Mouse (Mus musculus) layer of hippocampus, adult 2 months (tissue): ENCODE data around the gene Prune2. TPM values are rescaled to one million over a fixed set of nuclear protein-coding genes. Genes with fewer than 3 reads are reported as not detected.

Source experiments
- DNase-seq, 2 experiments: peaks; one replicate each; pipeline ENCODE4 v3.0.0; 2022; ENCODE audit warnings: low spot score in 2 of 2
- H3K27ac ChIP-seq: fragments of 200-600 bp; 2 replicates; pipeline ENCODE4 v1.8.1; 2022
- H3K4me3 ChIP-seq: fragments of 200-600 bp; 2 replicates; pipeline ENCODE4 v1.8.1; 2022; ENCODE audit warnings: mild to moderate bottlenecking
- CTCF ChIP-seq: fragments of 200-600 bp; conservative IDR thresholded peaks from 2 replicates; pipeline ENCODE4 v1.8.1; 2022; ENCODE audit warnings: antibody characterized with exemption, mild to moderate bottlenecking, moderate library complexity
- total RNA-seq, 2 experiments: library from RNA; stranded (reverse); gene quantifications; 2 replicates each; pipeline ENCODE4 v1.2.3; 2021

Gene Prune2
- total RNA-seq, 2 experiments from 2014 or later, result 73.5 to 73.9 TPM

DNA sequence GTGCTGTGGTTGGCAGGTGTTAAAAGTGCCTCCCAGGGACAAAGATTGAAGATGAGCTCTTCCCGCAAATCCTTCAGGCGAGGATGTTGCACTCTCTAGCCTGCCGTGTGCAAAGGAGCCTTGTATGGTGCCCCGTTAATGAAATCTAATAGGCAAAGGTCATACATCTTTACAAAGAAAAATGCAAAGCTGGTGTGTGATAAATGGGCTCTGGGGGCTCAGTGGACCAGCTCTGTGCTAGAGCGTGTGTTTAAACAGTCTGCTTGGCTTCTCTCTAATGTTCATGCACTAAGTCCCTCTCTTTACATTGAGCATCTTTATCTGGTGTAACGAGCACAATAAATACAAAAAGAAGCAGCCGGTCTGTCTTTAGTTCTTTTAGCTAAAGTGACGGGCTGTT, 138.1 kb downstream of the Prune2 start:
- TF ChIP-seq CTCF, result no peak
- H3K27ac ChIP-seq, result no peak overlapping the region

DNA sequence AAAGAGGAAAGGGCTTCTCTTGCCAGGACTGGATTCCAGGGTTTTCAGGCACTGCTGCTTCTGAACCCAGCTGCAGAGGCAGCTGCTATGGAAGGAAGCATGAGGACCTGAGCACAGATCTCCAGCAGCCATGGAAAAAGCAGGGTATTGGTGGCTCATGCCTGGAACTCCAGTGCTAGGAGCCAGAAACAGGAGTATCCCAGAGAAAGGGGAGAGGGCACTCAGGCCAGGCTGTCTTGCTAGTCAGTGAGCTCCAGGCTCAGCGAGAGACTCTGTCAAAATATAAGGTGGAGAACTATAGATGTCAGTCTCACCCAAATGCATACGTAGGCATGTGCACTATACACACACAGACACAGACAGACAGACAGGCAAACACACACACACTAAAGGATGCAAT, 140.4 kb downstream of the Prune2 start:
- Histone ChIP-seq H3K4me3 (no peak overlapping the region), H3K27ac (no peak overlapping the region)
- DNase-seq, result no peak
- TF ChIP-seq CTCF, result no peak

More for the DNA sequence above, 138.1 kb downstream of the Prune2 start:
- DNase-seq, result no peak
- no peak overlapping the region for H3K4me3 ChIP-seq

DNA sequence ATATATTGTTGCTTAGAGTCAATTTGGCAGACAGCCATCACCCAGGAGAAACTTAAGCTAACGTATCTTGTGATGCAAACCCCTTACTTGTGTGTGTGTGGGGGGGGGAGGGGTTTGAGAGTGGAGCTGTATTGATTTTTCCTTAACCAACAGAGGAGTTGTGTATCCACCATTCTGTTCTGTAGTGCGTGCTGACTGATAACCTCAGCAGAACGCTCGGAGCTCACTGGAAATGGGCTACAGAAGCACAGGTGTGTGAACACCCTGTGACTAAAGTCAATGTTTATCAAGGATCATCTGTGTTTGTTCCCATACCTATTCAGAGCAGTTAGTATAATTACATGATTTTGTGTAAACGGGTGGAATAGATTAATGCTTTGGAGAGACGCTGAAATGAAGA, 141.3 kb downstream of the Prune2 start:
- Histone ChIP-seq H3K27ac (no peak overlapping the region), H3K4me3 (no peak overlapping the region)
- TF ChIP-seq CTCF, result no peak
- DNase-seq, result no peak

DNA sequence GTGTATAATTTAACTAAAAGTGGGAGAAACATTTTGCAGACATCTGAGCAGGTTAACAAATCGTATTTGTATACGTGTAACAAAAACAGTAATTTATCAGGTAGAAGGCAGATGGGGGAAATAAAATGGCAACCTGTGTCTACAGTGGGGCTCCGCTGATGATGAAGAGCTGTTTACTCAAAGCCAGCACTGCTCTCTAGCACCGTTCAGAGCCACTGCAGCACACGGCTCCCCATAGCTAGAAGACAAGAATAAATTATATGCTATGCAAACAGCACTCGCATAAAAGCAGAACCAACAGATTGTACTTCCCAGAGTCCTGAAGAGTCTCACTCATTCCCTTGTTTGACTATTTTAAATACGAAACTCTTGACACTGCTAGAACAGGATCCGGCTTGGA, 152.9 kb downstream of the Prune2 start:
- Histone ChIP-seq H3K27ac (no peak overlapping the region), H3K4me3 (no peak overlapping the region)
- TF ChIP-seq CTCF, result no peak
- DNase-seq, result no peak

DNA sequence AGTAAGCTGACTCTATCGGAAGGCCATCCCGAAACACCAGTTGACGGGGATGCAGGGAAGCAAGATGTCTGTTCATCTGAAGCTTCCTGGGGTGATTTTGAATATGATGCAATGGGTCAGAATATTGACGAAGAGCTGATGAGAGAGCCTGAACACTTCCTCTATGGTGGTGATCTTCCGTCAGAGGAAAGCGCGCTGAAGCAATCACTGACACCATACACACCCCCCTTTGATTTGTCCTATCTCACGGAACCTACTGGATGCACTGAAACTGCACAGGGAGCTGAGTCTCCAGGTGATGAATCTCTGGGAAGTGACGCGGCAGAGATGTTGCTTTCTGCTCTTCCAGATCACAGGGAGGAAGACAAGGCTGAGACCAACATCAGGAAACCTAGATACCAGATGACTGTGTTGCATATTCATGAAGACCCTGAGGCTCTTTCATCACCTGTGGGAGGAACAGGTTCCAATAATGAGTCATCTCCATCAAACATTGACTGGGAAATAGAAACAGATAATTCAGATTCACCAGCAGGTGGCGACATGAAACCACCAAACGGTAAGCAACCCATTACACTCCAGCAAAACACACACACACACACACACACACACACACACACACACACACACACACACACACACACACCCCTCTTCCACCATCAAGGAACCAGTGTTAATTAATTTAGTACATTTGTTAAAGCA, 168.3 kb downstream of the Prune2 start:
- no peak overlapping the region for H3K4me3 ChIP-seq
- H3K27ac ChIP-seq, result no peak overlapping the region
- peak; percentile 69 for TF ChIP-seq CTCF
- DNase-seq, result peak; percentile 38 to 72

DNA sequence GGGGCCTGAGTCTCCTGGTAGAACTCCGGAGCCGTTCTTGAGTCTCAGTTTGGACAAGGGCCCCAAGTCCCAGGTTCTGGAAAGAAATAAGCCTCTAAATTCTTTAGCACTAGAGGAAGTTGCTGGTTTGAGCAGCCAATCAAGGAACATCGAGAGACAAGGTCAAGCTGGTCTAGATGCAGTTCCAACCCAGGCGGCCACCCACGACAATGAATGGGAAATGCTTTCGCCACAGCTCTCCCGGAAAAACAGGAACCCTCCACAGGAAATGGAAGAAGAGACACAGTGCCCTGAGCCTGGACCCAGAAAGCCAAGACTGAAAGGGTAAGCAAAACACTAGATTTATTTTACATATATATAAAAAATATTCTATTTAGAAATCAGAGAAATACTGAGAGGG, 169.5 kb downstream of the Prune2 start:
- Histone ChIP-seq H3K27ac (no peak overlapping the region), H3K4me3 (no peak overlapping the region)
- TF ChIP-seq CTCF, result no peak
- DNase-seq, result no peak

DNA sequence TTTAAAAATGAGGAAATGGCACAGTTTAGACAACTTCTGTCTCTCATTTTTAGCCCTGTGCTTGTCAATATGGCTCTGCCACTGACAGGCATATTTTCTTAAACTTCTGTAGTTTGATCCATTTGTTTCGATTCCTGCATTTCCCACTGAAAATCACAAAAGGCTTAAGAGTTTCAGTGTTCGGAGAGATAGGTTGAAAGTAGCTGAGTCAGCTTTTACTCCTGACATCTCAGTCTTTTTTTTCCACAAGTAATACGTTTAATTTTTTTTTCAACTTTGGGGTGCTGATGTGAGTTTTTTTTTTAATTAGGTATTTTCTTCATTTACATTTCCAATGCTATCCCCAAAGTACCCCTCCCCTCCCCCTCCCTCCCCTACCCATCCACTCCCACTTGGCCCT, 174.6 kb downstream of the Prune2 start:
- DNase-seq, result no peak
- TF ChIP-seq CTCF, result no peak
- Histone ChIP-seq H3K27ac (no peak overlapping the region), H3K4me3 (no peak overlapping the region)

DNA sequence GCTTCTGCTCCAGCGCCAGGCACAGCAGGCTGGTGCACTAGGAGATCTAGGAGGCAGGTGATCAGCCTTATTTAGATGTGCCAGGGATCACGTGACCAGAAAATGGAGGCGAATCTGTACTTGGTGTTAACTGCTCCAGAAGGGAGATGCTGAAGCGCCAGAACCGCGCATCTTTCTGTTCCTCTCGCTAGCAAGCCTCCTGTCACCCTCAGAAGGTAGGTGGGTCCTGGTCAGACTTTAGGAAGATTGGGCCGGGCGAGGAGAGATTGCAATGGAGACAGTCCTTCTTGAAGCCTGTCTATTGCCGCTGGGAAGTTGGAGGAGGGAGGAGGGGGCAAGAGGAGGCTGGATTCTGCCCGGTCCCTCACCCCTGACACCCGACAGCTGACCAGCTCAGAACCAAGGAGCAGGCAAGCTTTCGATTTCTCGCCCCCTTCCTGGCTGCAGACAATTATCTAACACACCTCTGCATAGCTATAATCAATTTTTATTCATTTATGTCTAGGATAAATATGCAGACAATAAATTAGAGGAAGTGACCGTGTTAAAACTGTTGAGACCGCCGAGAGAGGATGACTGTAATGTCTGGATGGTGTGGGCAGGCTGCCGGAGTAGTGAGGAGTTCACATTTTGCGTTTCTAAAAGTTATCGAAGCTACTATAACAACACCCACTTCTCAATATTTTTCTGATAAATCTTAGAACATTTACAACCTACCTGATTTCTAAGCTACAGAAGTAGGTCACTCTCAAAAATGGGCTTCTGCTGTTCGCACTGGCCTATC, 181.0 kb downstream of the Prune2 start:
- peak overlapping the region; percentile 91 for H3K27ac ChIP-seq
- TF ChIP-seq CTCF, result no peak
- peak overlapping the region; percentile 67 for H3K4me3 ChIP-seq
- peak; percentile 65 to 70 for DNase-seq

DNA sequence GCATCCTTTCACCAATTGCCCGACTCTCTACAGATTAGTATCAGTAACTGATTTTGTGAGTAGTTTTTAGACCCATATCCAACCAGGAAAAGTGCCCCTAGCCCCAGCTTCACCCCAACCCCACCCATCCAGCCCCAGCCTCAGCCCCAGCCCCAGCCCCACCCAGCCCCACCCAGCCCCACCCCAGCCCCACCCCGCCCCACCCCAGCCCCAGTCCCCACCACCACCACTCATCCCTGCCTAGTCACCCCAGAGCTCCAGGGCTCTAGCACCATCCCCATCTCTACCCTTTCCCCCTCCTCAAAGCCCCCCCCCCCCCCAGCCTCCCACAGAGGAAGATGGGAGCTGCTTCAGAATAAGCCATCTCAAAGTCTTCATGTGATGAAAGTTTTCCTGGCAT, 181.7 kb downstream of the Prune2 start:
- Histone ChIP-seq H3K4me3 (peak overlapping the region; percentile 67; the same call in 1 of the 2 replicates), H3K27ac (no peak overlapping the region)
- TF ChIP-seq CTCF, result no peak
- no peak for DNase-seq

DNA sequence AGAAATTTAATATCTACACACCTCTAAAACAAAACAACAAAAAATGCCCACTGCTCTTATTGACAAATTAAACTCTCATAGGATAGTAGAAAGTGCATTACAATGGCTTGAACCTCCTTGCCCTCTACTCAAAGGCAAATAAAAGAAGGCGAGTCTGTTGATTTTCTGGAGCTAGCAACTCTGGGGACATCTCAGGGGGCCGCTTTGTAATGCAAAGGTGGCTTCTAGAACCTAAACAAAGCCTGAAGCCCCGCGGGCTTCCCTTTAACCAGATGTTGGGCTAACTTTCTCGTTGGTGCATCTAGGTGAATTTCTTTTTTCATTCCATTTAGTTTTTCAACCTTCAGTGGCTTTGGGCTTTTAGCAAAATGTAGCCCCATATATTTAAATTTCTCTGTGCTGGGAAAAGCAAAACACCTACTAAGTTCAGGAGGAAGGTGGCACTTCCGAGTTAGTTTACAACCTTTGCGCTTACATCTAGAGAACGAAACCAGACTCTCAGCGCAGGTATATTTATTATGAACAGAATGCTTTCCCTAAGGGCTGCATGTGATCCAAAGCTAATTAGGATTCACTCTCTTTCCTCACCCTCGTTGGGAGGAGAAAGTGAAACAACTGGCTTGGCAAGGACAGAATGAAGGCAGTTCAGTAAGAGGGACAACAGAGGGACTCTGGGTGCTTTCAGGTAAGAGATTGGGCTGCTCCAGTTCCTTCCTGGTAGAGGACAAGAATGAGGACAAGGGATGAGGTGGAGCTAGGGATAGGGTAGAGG, 182.4 kb downstream of the Prune2 start:
- Histone ChIP-seq H3K27ac (no peak overlapping the region), H3K4me3 (no peak overlapping the region)
- TF ChIP-seq CTCF, result no peak
- DNase-seq, result no peak

DNA sequence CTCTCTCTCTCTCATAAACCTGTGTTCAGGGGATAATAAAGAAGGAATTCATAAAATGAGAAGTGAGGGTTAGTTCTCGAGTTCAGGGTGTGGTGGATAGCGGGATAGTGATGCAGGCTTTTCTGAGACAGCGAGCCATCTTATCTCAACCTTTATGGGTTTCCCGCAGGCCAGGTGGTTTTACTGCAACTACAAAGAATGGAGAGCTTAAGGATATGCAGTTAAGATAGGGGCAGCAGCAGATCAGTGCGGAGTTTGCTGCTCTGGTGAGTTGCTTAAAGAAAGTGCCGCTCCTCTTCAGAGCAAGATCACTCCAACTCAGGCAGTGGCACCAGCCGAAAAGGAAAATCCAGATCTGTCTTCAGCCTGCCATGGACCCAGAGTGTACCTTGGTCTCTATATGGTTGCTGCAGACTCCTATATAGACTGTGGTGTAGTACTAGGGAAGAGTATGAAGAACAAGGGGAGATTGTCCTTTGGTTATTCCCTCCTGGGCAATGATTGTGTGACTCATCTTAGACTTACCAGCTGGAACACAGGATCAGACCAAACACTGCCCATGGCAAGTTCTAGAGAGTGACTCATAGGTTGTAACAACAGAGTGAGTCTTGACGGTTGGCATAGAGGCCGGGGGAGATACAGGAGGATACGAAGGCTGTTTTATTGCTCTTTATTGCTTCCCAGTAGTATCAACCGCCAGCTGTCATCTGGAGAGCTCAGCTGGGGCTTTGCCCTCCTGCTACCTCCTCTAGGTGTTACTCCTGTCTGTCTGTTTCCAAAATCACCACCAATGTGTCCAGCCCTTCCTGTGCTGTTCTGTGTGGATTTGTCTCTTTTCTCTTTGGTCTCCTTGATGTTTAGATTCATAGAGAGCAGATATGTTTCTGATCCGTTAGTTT, 184.3 kb downstream of the Prune2 start:
- H3K4me3 ChIP-seq, result no peak overlapping the region

DNA sequence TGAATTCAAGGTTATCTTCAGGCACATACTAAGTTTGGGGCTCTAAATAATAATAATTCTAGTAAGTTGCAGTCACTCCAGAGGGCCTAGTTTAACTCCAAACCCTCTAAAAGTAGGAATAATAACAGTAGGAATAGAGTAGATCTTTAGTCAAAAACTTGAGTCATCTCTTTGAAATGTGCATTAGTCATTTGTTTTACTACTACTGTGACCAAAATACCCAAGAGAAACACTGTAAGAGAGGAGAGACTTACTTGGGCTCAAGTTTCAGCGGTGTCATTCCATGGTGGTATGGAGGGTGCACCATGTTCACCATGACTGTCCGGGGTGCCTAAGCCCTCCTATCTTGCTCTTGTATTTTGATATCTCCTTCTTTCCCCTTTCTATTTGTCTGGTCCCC, 187.3 kb downstream of the Prune2 start:
- TF ChIP-seq CTCF, result no peak
- Histone ChIP-seq H3K4me3 (no peak overlapping the region), H3K27ac (no peak overlapping the region)
- no peak for DNase-seq

More for the DNA sequence above, 184.3 kb downstream of the Prune2 start:
- no peak for DNase-seq
- TF ChIP-seq CTCF, result no peak
- H3K27ac ChIP-seq, result no peak overlapping the region
